In genomic region chr10:3997851-3998426, GRCm38 (mm10) we compare ENCODE assay signal across 13 mouse cellular contexts.
"Had no signal": no experiment of that assay in that cellular context is flagged by ENCODE, and none has a peak within 500 bp of the region (broad histone marks: within the 10 kb centered on the region; RNA-seq: fewer than 3 reads in every experiment).

No protein-coding gene starts in this region.

- H3K4me2 ChIP-seq: intestine, embryonic 15.5 days; liver, embryonic 11.5 days; liver, embryonic 15.5 days; lung, embryonic 15.5 days; midbrain, embryonic 11.5 days; midbrain, embryonic 15.5 days; neural tube, embryonic 12.5 days had no signal

- H3K36me3 ChIP-seq: intestine, embryonic 15.5 days; midbrain, embryonic 15.5 days; neural tube, embryonic 12.5 days had no signal

- H3K4me3 ChIP-seq: intestine, embryonic 15.5 days; left cerebral cortex, adult 2 months; limb, embryonic 10.5 days; liver, embryonic 15.5 days; lung, embryonic 15.5 days; megakaryocyte, embryonic 14.5 days; midbrain, embryonic 15.5 days; neural tube, embryonic 12.5 days had no signal

- H3K4me1 ChIP-seq: intestine, embryonic 15.5 days; limb, embryonic 10.5 days; lung, embryonic 15.5 days; midbrain, embryonic 15.5 days; neural tube, embryonic 12.5 days had no signal

- H3K9ac ChIP-seq: intestine, embryonic 15.5 days; liver, embryonic 15.5 days; lung, embryonic 15.5 days; midbrain, embryonic 15.5 days; neural tube, embryonic 12.5 days had no signal

- H3K9me3 ChIP-seq: intestine, embryonic 15.5 days; limb, embryonic 10.5 days; liver, embryonic 15.5 days; lung, embryonic 15.5 days; megakaryocyte, embryonic 14.5 days; midbrain, embryonic 15.5 days; neural tube, embryonic 12.5 days had no signal

- DNase-seq: thymus, adult 2 months; thymus, postnatal 25 days had no signal

- H3K27me3 ChIP-seq: intestine, embryonic 15.5 days; liver, embryonic 15.5 days; lung, embryonic 15.5 days; megakaryocyte, embryonic 14.5 days; midbrain, embryonic 15.5 days; neural tube, embryonic 12.5 days had no signal

- ATAC-seq: intestine, embryonic 15.5 days had no signal

- H3K27ac ChIP-seq: intestine, embryonic 15.5 days; left cerebral cortex, adult 2 months; limb, embryonic 10.5 days; liver, embryonic 15.5 days; lung, embryonic 15.5 days; macrophage; midbrain, embryonic 15.5 days; neural tube, embryonic 12.5 days had no signal
